Mouse (Mus musculus): Measurements from ENCODE around the gene Homer1. TPM values are rescaled to one million over a fixed set of nuclear protein-coding genes. Genes with fewer than 3 reads are reported as not detected.

The Homer1 gene
- polyA plus RNA-seq, 2 experiments: 7.7 to 8.0 TPM

GRCm38 (mm10) chr13:93374457-93374856, 75.0 kb downstream of the Homer1 start:
- H3K27ac ChIP-seq (replicated peaks; ENCODE audit: low read depth, low read length): no peak overlapping the region
- TF ChIP-seq POLR2A (IDR thresholded peaks at IDR 0.05; ENCODE audit: borderline replicate concordance, extremely low read depth, insufficient read depth, insufficient read length): no peak
- no peaks in the 10 kb centered on the region; the same call in 1 of the 2 replicates for H3K4me1 ChIP-seq (ENCODE audit: control insufficient read depth, insufficient read depth, low read length)
- no peaks in the 10 kb centered on the region for H3K9me3 ChIP-seq (ENCODE audit: control insufficient read depth, low read length)
- H3K4me3 ChIP-seq (replicated peaks; ENCODE audit: low read length): no peak overlapping the region
- no peak overlapping the region for H3K9ac ChIP-seq (ENCODE audit: low read depth, low read length, severe bottlenecking)
- DNase-seq (ENCODE audit: low spot score) (no peak), ATAC-seq (ENCODE audit: low FRiP score, low read depth) (no peak)
- 86% methylated on average over 5 of the region's 5 CpGs for WGBS
- no peaks in the 10 kb centered on the region for H3K36me3 ChIP-seq (ENCODE audit: control insufficient read depth, insufficient read depth, low read length)
- H3K4me2 ChIP-seq (replicated peaks; ENCODE audit: low read depth, low read length, severe bottlenecking): no peak overlapping the region
- no peaks in the 10 kb centered on the region for H3K27me3 ChIP-seq (ENCODE audit: control insufficient read depth, insufficient read depth, low read length)

GRCm38 (mm10) chr13:93378493-93378892, 79.1 kb downstream of the Homer1 start:
- no peak for ATAC-seq (ENCODE audit: low FRiP score, low read depth)
- no peaks in the 10 kb centered on the region for H3K27me3 ChIP-seq (ENCODE audit: control insufficient read depth, insufficient read depth, low read length)

GRCm38 (mm10) chr13:93380399-93381063, 81.1 kb downstream of the Homer1 start:
- no peaks in the 10 kb centered on the region for H3K27me3 ChIP-seq (ENCODE audit: control insufficient read depth, insufficient read depth, low read length)
- no peaks in the 10 kb centered on the region for H3K36me3 ChIP-seq (ENCODE audit: control insufficient read depth, insufficient read depth, low read length)
- H3K4me3 ChIP-seq (replicated peaks; ENCODE audit: low read length): no peak overlapping the region
- no peaks in the 10 kb centered on the region for H3K9me3 ChIP-seq (ENCODE audit: control insufficient read depth, low read length)
- ATAC-seq (ENCODE audit: low FRiP score, low read depth): no peak
- DNase-seq (ENCODE audit: low spot score): no peak
- no peak overlapping the region for H3K27ac ChIP-seq (replicated peaks; ENCODE audit: low read depth, low read length)
- H3K4me1 ChIP-seq (ENCODE audit: control insufficient read depth, insufficient read depth, low read length): no peaks in the 10 kb centered on the region; the same call in 1 of the 2 replicates
- WGBS: 91% methylated on average over 8 of the region's 8 CpGs
- H3K9ac ChIP-seq (ENCODE audit: low read depth, low read length, severe bottlenecking): no peak overlapping the region
- TF ChIP-seq POLR2A (IDR thresholded peaks at IDR 0.05; ENCODE audit: borderline replicate concordance, extremely low read depth, insufficient read depth, insufficient read length): no peak
- H3K4me2 ChIP-seq (replicated peaks; ENCODE audit: low read depth, low read length, severe bottlenecking): no peak overlapping the region

More at GRCm38 (mm10) chr13:93378493-93378892, 79.1 kb downstream of the Homer1 start:
- H3K4me2 ChIP-seq (replicated peaks; ENCODE audit: low read depth, low read length, severe bottlenecking): no peak overlapping the region
- no peak for TF ChIP-seq POLR2A (IDR thresholded peaks at IDR 0.05; ENCODE audit: borderline replicate concordance, extremely low read depth, insufficient read depth, insufficient read length)
- no peak overlapping the region for H3K4me3 ChIP-seq (replicated peaks; ENCODE audit: low read length)
- no peaks in the 10 kb centered on the region; the same call in 1 of the 2 replicates for H3K4me1 ChIP-seq (ENCODE audit: control insufficient read depth, insufficient read depth, low read length)
- no peaks in the 10 kb centered on the region for H3K9me3 ChIP-seq (ENCODE audit: control insufficient read depth, low read length)
- H3K36me3 ChIP-seq (ENCODE audit: control insufficient read depth, insufficient read depth, low read length): no peaks in the 10 kb centered on the region
- WGBS: 92% methylated on average over 1 of the region's 1 CpGs
- H3K9ac ChIP-seq (ENCODE audit: low read depth, low read length, severe bottlenecking): no peak overlapping the region
- H3K27ac ChIP-seq (replicated peaks; ENCODE audit: low read depth, low read length): no peak overlapping the region
- no peak for DNase-seq (ENCODE audit: low spot score)

GRCm38 (mm10) chr13:93381301-93381700, 81.9 kb downstream of the Homer1 start:
- Histone ChIP-seq H3K4me1 (ENCODE audit: control insufficient read depth, insufficient read depth, low read length) (no peaks in the 10 kb centered on the region; the same call in 1 of the 2 replicates), H3K9ac (ENCODE audit: low read depth, low read length, severe bottlenecking) (no peak overlapping the region), H3K9me3 (ENCODE audit: control insufficient read depth, low read length) (no peaks in the 10 kb centered on the region), H3K4me2 (replicated peaks; ENCODE audit: low read depth, low read length, severe bottlenecking) (no peak overlapping the region), H3K27ac (replicated peaks; ENCODE audit: low read depth, low read length) (no peak overlapping the region), H3K36me3 (ENCODE audit: control insufficient read depth, insufficient read depth, low read length) (no peaks in the 10 kb centered on the region), H3K27me3 (ENCODE audit: control insufficient read depth, insufficient read depth, low read length) (no peaks in the 10 kb centered on the region), H3K4me3 (replicated peaks; ENCODE audit: low read length) (no peak overlapping the region)
- WGBS: 94% methylated on average over 1 of the region's 1 CpGs
- DNase-seq (ENCODE audit: low spot score) (no peak), ATAC-seq (ENCODE audit: low FRiP score, low read depth) (no peak)
- no peak for TF ChIP-seq POLR2A (IDR thresholded peaks at IDR 0.05; ENCODE audit: borderline replicate concordance, extremely low read depth, insufficient read depth, insufficient read length)

- no peaks in the 10 kb centered on the region for H3K4me1 ChIP-seq (ENCODE audit: control insufficient read depth, insufficient read depth, low read length)
- H3K9ac ChIP-seq (ENCODE audit: low read depth, low read length, severe bottlenecking): no peak overlapping the region
- DNase-seq (ENCODE audit: low spot score) (no peak), ATAC-seq (ENCODE audit: low FRiP score, low read depth) (no peak)
- no peak overlapping the region for H3K4me3 ChIP-seq (replicated peaks; ENCODE audit: low read length)
- H3K36me3 ChIP-seq (ENCODE audit: control insufficient read depth, insufficient read depth, low read length): no peaks in the 10 kb centered on the region
- H3K27ac ChIP-seq (replicated peaks; ENCODE audit: low read depth, low read length): no peak overlapping the region
- no peaks in the 10 kb centered on the region for H3K27me3 ChIP-seq (ENCODE audit: control insufficient read depth, insufficient read depth, low read length)
- H3K4me2 ChIP-seq (replicated peaks; ENCODE audit: low read depth, low read length, severe bottlenecking): no peak overlapping the region
- TF ChIP-seq POLR2A (IDR thresholded peaks at IDR 0.05; ENCODE audit: borderline replicate concordance, extremely low read depth, insufficient read depth, insufficient read length): no peak
- H3K9me3 ChIP-seq (ENCODE audit: control insufficient read depth, low read length): no peaks in the 10 kb centered on the region
- 93% methylated on average over 5 of the region's 5 CpGs for WGBS
Measured at GRCm38 (mm10) chr13:93383092-93383491, 83.7 kb downstream of the Homer1 start.

Measured in limb, embryonic 14.5 days (tissue).